In the genomic region with DNA sequence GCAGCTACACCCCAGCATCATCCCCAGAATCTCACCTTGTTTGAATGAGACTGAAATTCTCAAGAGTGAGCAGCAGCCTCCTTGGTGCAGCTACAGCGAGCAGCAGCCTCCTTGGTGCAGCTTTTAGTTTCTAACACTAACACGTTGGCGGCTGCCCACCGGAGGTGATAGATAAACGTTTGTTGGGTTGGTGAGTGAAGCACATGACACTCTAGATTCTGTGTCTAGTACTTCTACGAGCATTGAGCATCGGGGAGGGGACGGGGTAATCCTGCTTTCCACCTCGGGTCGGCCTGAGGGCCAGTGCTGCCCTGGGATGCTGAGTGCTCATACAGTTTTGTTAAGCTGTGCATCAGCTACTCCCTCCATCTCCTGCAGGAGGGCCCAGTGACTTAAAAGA, we compare ENCODE assay signal across 28 mouse cellular contexts. TPM values are rescaled to one million over a fixed set of nuclear protein-coding genes. Genes with fewer than 3 reads are reported as not detected.
DNase-seq lines count a peak whose midpoint lies in the region; ATAC-seq and TF ChIP-seq lines count a peak whose summit lies in the region.
"Had no signal": no experiment of that assay in that cellular context is flagged by ENCODE, and none has a peak within 500 bp of the region (broad histone marks: within the 10 kb centered on the region; RNA-seq: fewer than 3 reads in every experiment).

No protein-coding gene starts in this region.

- intact Hi-C loops in heart, adult 2 months (cut with DNase I): no loop called here

- no peaks in the 10 kb centered on the region for H3K79me2 ChIP-seq in heart, adult 2 months (replicated peaks; ENCODE audit: control insufficient read depth, insufficient read depth, low read length)

- no peak for TF ChIP-seq CTCF in heart, adult 2 months (IDR thresholded peaks at IDR 0.05)

- WGBS in heart, embryonic 11.5 days (ENCODE audit: insufficient replicate concordance): 41% methylated on average over 10 of the region's 10 CpGs
- 31% methylated on average over 10 of the region's 10 CpGs for WGBS in heart, embryonic 13.5 days
- WGBS in heart, embryonic 15.5 days: 49% methylated on average over 10 of the region's 10 CpGs
- WGBS in heart, adult 2 months: 48% methylated on average over 10 of the region's 10 CpGs

- peak overlapping the region; percentile 16; the same call in 1 of the 2 replicates for H3K27ac ChIP-seq in heart, embryonic 11.5 days (ENCODE audit: low read depth, low read length)
- peak overlapping the region; percentile 91 for H3K27ac ChIP-seq in heart, embryonic 13.5 days (replicated peaks)
- H3K27ac ChIP-seq in heart, embryonic 15.5 days: peak overlapping the region; percentile 85
- H3K27ac ChIP-seq in heart, adult 2 months: no peak overlapping the region
- H3K27ac ChIP-seq: embryonic facial prominence, embryonic 13.5 days; embryonic facial prominence, embryonic 15.5 days; forebrain, embryonic 10.5 days; forebrain, embryonic 12.5 days had no signal

- no peak for ATAC-seq in heart, embryonic 11.5 days (replicated peaks; ENCODE audit: insufficient number of reproducible peaks, low FRiP score, low TSS enrichment)
- no peak for ATAC-seq in heart, embryonic 13.5 days (ENCODE audit: extremely low read depth, insufficient number of reproducible peaks, low FRiP score, low TSS enrichment)
- no peak for ATAC-seq in heart, embryonic 15.5 days (replicated peaks; ENCODE audit: insufficient number of reproducible peaks, insufficient read depth, low FRiP score, low read depth)
- ATAC-seq: CD4-positive, CD25-positive, alpha-beta regulatory T cell, adult 4 months; forebrain, embryonic 14.5 days had no signal

- no peak for TF ChIP-seq POLR2A in heart, adult 2 months (IDR thresholded peaks at IDR 0.05; ENCODE audit: insufficient read depth, low read depth, low read length)

- H3K4me2 ChIP-seq in heart, embryonic 11.5 days: no peak overlapping the region
- H3K4me2 ChIP-seq in heart, embryonic 13.5 days: no peak overlapping the region
- no peak overlapping the region for H3K4me2 ChIP-seq in heart, embryonic 15.5 days
- H3K4me2 ChIP-seq: embryonic facial prominence, embryonic 13.5 days; embryonic facial prominence, embryonic 15.5 days; forebrain, embryonic 12.5 days had no signal

- no peak overlapping the region for H3K9ac ChIP-seq in heart, embryonic 11.5 days (ENCODE audit: low read depth, low read length)
- 0 out of 2 replicates have a peak overlapping the region, but pooled peaks have one; percentile 11 for H3K9ac ChIP-seq in heart, embryonic 13.5 days
- no peak overlapping the region for H3K9ac ChIP-seq in heart, embryonic 15.5 days
- no peak overlapping the region for H3K9ac ChIP-seq in heart, adult 2 months (ENCODE audit: low read depth, low read length)
- H3K9ac ChIP-seq: embryonic facial prominence, embryonic 13.5 days; embryonic facial prominence, embryonic 15.5 days; forebrain, embryonic 12.5 days had no signal

- H3K36me3 ChIP-seq in heart, embryonic 11.5 days (ENCODE audit: control insufficient read depth, insufficient read depth, low read length): no peaks in the 10 kb centered on the region
- H3K36me3 ChIP-seq in heart, embryonic 13.5 days: no peaks in the 10 kb centered on the region
- no peaks in the 10 kb centered on the region for H3K36me3 ChIP-seq in heart, embryonic 15.5 days
- no peaks in the 10 kb centered on the region; the same call in 1 of the 2 replicates for H3K36me3 ChIP-seq in heart, adult 2 months (ENCODE audit: control insufficient read depth, insufficient read depth, low read length)
- H3K36me3 ChIP-seq: embryonic facial prominence, embryonic 13.5 days; embryonic facial prominence, embryonic 15.5 days; forebrain, embryonic 10.5 days; forebrain, embryonic 12.5 days; G1E had no signal

- peaks cover 23% of the 10 kb centered on the region for H3K4me1 ChIP-seq in heart, embryonic 11.5 days (ENCODE audit: control insufficient read depth, insufficient read depth, low read length)
- peaks cover 70% of the 10 kb centered on the region for H3K4me1 ChIP-seq in heart, embryonic 13.5 days
- peaks cover 52% of the 10 kb centered on the region for H3K4me1 ChIP-seq in heart, embryonic 15.5 days (replicated peaks)
- peaks cover 3% of the 10 kb centered on the region for H3K4me1 ChIP-seq in heart, adult 2 months (ENCODE audit: control insufficient read depth, insufficient read depth, low read length)
- H3K4me1 ChIP-seq: embryonic facial prominence, embryonic 13.5 days; embryonic facial prominence, embryonic 15.5 days; forebrain, embryonic 10.5 days; forebrain, embryonic 12.5 days had no signal

- H3K4me3 ChIP-seq in heart, embryonic 11.5 days (ENCODE audit: low read depth, low read length): no peak overlapping the region
- H3K4me3 ChIP-seq in heart, embryonic 13.5 days: no peak overlapping the region
- H3K4me3 ChIP-seq in heart, embryonic 15.5 days: no peak overlapping the region
- no peak overlapping the region for H3K4me3 ChIP-seq in heart, adult 2 months
- H3K4me3 ChIP-seq: embryonic facial prominence, embryonic 13.5 days; embryonic facial prominence, embryonic 15.5 days; erythroblast, embryonic 14.5 days; forebrain, embryonic 10.5 days; forebrain, embryonic 12.5 days had no signal

- no peak for TF ChIP-seq EP300 in heart, adult 2 months (IDR thresholded peaks at IDR 0.05; ENCODE audit: insufficient read depth, low read depth, low read length)

- H3K27me3 ChIP-seq in heart, embryonic 11.5 days (ENCODE audit: control insufficient read depth, insufficient read depth, low read length): no peaks in the 10 kb centered on the region
- no peaks in the 10 kb centered on the region for H3K27me3 ChIP-seq in heart, embryonic 13.5 days (replicated peaks)
- H3K27me3 ChIP-seq in heart, embryonic 15.5 days: no peaks in the 10 kb centered on the region
- no peaks in the 10 kb centered on the region for H3K27me3 ChIP-seq in heart, adult 2 months (ENCODE audit: control insufficient read depth, insufficient read depth, low read length)
- H3K27me3 ChIP-seq: CH12.LX; embryonic facial prominence, embryonic 13.5 days; embryonic facial prominence, embryonic 15.5 days; forebrain, embryonic 12.5 days had no signal

- H3K9me3 ChIP-seq in heart, embryonic 11.5 days (replicated peaks; ENCODE audit: control insufficient read depth, low read length): peaks cover 3% of the 10 kb centered on the region; the same call in 1 of the 2 replicates
- H3K9me3 ChIP-seq in heart, embryonic 13.5 days: peaks cover 10% of the 10 kb centered on the region
- no peaks in the 10 kb centered on the region for H3K9me3 ChIP-seq in heart, embryonic 15.5 days (replicated peaks)
- H3K9me3 ChIP-seq: embryonic facial prominence, embryonic 13.5 days; embryonic facial prominence, embryonic 15.5 days; forebrain, embryonic 12.5 days; G1E had no signal

- DNase-seq in heart, adult 11 months: peak; percentile 58
- DNase-seq in heart, adult 8-10 months (ENCODE audit: low spot score): no peak
- no peak for DNase-seq in heart, adult 18-20 months
- DNase-seq in heart, adult 9 months (ENCODE audit: low spot score in 2 of 2): no peak
- no peak for DNase-seq in heart, adult 2 months
- DNase-seq: adrenal gland, adult 2 months; adrenal gland, postnatal 10 days; adrenal gland, postnatal 25 days; B cell, adult 2 months; cerebellum, adult 11 months; cerebellum, adult 18-20 months; cerebellum, adult 8-10 months; cerebellum, adult 9-11 months; cerebellum, postnatal 14 days; cerebellum, postnatal 36 days; embryo, embryonic 11 days had no signal

RNA-seq across cellular contexts. Expression of a gene that starts 34.3 kb away (rescaled TPM):
- total RNA-seq in heart, adult 8-10 months (2022): 10 to 100 TPM; 15.7 to 16.7 (median 15.9) TPM
- polyA plus RNA-seq in heart, embryonic 11.5 days (2014; fragmentation: Nextera tagmentation; extraction: Ambion mirVana): 39.9 and 48.3 TPM in 2 replicates
- total RNA-seq in heart, adult 18-20 months (2021): 10 to 100 TPM; 15.5 to 18.5 TPM
- polyA plus RNA-seq in heart, embryonic 13.5 days (2015; fragmentation: Nextera tagmentation; extraction: Ambion mirVana): 36.4 and 38.9 TPM in 2 replicates
- polyA plus RNA-seq in heart, embryonic 15.5 days (2015; fragmentation: Nextera tagmentation; extraction: Ambion mirVana): 32.8 and 38.6 TPM in 2 replicates
- total RNA-seq in heart, adult 2 months (2021): 10 to 100 TPM; 14.6 to 18.0 TPM
- 9.7 and 12.2 TPM in 2 replicates for polyA plus RNA-seq in heart, adult 2 months (2012; rRNA removed)

RNA-seq across cellular contexts. Expression of a gene that starts 34.6 kb away (rescaled TPM):
- 10 to 100 TPM; 48.4 to 55.5 (median 49.6) TPM for total RNA-seq in heart, adult 8-10 months (2022)
- 129 and 133 TPM in 2 replicates for polyA plus RNA-seq in heart, embryonic 11.5 days (2014; fragmentation: Nextera tagmentation; extraction: Ambion mirVana)
- total RNA-seq in heart, adult 18-20 months (2021): 10 to 100 TPM; 52.2 to 53.5 TPM
- polyA plus RNA-seq in heart, embryonic 13.5 days (2015; fragmentation: Nextera tagmentation; extraction: Ambion mirVana): 139 and 155 TPM in 2 replicates
- 135 and 140 TPM in 2 replicates for polyA plus RNA-seq in heart, embryonic 15.5 days (2015; fragmentation: Nextera tagmentation; extraction: Ambion mirVana)
- total RNA-seq in heart, adult 2 months (2021): 10 to 100 TPM; 43.0 to 50.5 TPM
- 39.4 and 77.7 TPM in 2 replicates for polyA plus RNA-seq in heart, adult 2 months (2012; rRNA removed)

RNA-seq across cellular contexts. Expression of a gene that starts 47.9 kb away (rescaled TPM):
- 10 to 100 TPM; 12.6 to 13.9 (median 13.2) TPM for total RNA-seq in heart, adult 8-10 months (2022)
- 42.4 and 46.7 TPM in 2 replicates for polyA plus RNA-seq in heart, embryonic 11.5 days (2014; fragmentation: Nextera tagmentation; extraction: Ambion mirVana)
- 10 to 100 TPM; 12.8 to 13.7 TPM for total RNA-seq in heart, adult 18-20 months (2021)
- 37.9 and 41.4 TPM in 2 replicates for polyA plus RNA-seq in heart, embryonic 13.5 days (2015; fragmentation: Nextera tagmentation; extraction: Ambion mirVana)
- 28.5 and 32.0 TPM in 2 replicates for polyA plus RNA-seq in heart, embryonic 15.5 days (2015; fragmentation: Nextera tagmentation; extraction: Ambion mirVana)
- total RNA-seq in heart, adult 2 months (2021): 10 to 100 TPM; 13.9 to 14.4 TPM
- 3.1 and 8.0 TPM in 2 replicates for polyA plus RNA-seq in heart, adult 2 months (2012; rRNA removed)
